Mouse (Mus musculus) kidney, adult 2 months (tissue): ENCODE measurements around the gene Olfr340. TPM values are rescaled to one million over a fixed set of nuclear protein-coding genes. Genes with fewer than 3 reads are reported as not detected.
"Not testable (repeated sequence)": the region's sequence is repeated elsewhere in the genome, so short reads cannot be mapped to it uniquely, and the experiment has no call there.

ENCODE experiments used
- DNase-seq: peaks from one replicate; pipeline ENCODE4 v3.0.0; 2021
- H3K27ac ChIP-seq: fragments of 200-500 bp; 2 replicates; pipeline ENCODE4 v1.5.1; 2012; ENCODE audit warnings: low read depth, low read length, control low read depth, inconsistent platforms; ENCODE audit not compliant: insufficient read depth
- H3K27me3 ChIP-seq: fragments of 200-500 bp; replicated peaks from 2 replicates; pipeline ENCODE4 v1.6.1; 2012; ENCODE audit warnings: mild to moderate bottlenecking, moderate library complexity, low read length, inconsistent platforms; ENCODE audit not compliant: control insufficient read depth, insufficient read depth
- H3K36me3 ChIP-seq: fragments of 200-500 bp; 2 replicates; pipeline ENCODE4 v1.6.1; 2012; ENCODE audit warnings: mild to moderate bottlenecking, moderate library complexity, low read length, inconsistent platforms; ENCODE audit not compliant: control insufficient read depth, insufficient read depth
- H3K4me1 ChIP-seq: fragments of 200-500 bp; 2 replicates; pipeline ENCODE4 v1.6.1; 2011; ENCODE audit warnings: low read length; ENCODE audit not compliant: control insufficient read depth, insufficient read depth
- H3K4me3 ChIP-seq: fragments of 200-500 bp; 2 replicates; pipeline ENCODE4 v1.5.1; 2011; ENCODE audit warnings: mild to moderate bottlenecking, low read depth, low read length, control low read depth; ENCODE audit not compliant: insufficient read depth
- CTCF ChIP-seq: fragments of 200-500 bp; conservative IDR thresholded peaks from 2 replicates; pipeline ENCODE4 v1.5.1; 2011; ENCODE audit warnings: low read depth, mild to moderate bottlenecking, control low read depth, low read length, moderate library complexity, mixed read lengths; ENCODE audit not compliant: insufficient read depth, insufficient read length
- POLR2A ChIP-seq: fragments of 200-500 bp; IDR thresholded peaks from one replicate; pipeline ENCODE4 v1.6.1; 2011; ENCODE audit warnings: low read depth, low read length, control low read depth
- WGBS: fragments of 180-500 bp; shearing (Covaris S2); methylation state at CpG from one replicate; pipeline ENCODE4 v1.1.7; 2018; 5-methylcytosine and 5-hydroxymethylcytosine counted together
- polyA plus RNA-seq: library from polyadenylated mRNA; depleted of rRNA; stranded (reverse); fragments of >200 nt; gene quantifications from 2 replicates; pipeline ENCODE4 v1.2.3, GENCODE M21; 2012; rRNA removed

Gene Olfr340
- not detected in 2 replicates for polyA plus RNA-seq

DNA sequence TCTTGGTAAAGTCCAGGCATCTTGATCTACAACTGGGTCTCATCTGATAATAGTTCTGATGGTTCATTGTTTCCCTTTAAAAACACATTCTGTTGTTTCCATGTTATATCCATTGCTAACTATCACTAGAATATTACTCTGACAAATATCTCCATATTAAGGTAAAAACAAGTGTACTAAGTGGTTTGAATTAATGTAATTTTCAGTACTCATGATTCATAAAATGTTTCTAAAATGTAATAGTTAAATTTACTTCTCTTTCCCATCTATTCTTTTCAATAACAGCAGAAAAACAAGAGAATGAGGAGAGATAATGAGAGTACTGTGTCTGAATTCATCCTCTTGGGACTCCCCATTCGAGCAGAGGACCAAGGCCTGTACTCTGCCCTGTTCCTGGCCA lies at the start of gene Olfr340:
Olfr340 (plus strand) TSS at position 301 of the 400 bp plus-strand sequence.
- Histone ChIP-seq H3K27ac (no peak within 1 kb of the TSS), H3K36me3 (no peaks in the 10 kb centered on the region), H3K27me3 (no peaks in the 10 kb centered on the region), H3K4me1 (no peaks in the 10 kb centered on the region), H3K4me3 (no peak within 1 kb of the TSS)
- DNase-seq = no peak
- 53% methylated on average over 1 of the region's 1 CpGs for WGBS
- TF ChIP-seq POLR2A = no peak
- no peak for TF ChIP-seq CTCF

DNA sequence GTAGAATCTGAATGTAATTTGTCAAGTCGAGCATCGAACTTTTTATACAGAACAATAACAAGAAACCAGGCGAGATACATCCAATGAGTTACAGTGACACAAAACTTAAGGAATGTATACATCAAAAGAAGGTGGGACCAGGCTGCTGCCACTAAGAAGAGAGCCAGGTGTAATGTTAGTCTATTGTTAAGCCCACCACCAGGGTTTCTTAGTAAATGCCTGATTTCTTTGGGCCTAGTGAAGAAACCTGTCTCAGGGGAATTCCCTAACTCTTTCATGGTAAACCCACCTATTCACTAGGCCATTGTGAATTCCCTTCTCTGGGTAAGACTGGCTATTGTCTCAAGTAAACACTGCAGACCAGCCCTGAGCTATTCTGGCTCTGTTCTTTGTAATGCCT lies 37.2 kb upstream of the Olfr340 start:
- WGBS = 81% methylated on average over 3 of the region's 3 CpGs
- not testable (repeated sequence) for DNase-seq, H3K4me1 ChIP-seq

DNA sequence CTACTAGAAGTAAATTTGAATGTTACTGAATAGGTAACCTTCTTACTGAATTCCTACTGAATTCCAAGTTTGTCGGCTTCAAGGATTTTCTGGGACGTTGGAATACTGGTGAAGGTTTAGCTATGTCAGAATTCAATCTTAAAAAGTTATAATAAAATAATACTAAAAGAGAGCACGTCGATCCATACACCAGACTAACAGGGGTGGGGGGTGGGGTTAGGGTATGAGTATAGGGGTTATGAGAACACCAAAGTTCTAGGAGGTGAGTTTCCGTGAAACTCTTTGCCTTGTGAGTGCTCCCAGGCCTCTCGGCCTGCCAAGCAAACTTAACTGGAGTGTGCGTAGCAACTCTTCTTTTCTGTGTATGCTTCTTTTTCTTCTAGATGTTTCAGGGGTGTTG lies 36.8 kb upstream of the Olfr340 start:
- not testable (repeated sequence) for H3K27ac ChIP-seq, H3K36me3 ChIP-seq, DNase-seq, H3K27me3 ChIP-seq, H3K4me3 ChIP-seq, H3K4me1 ChIP-seq
- 85% methylated on average over 7 of the region's 7 CpGs for WGBS

More for the DNA sequence above, 37.2 kb upstream of the Olfr340 start:
- H3K27me3 ChIP-seq, H3K36me3 ChIP-seq, H3K4me3 ChIP-seq, H3K27ac ChIP-seq: not testable (repeated sequence)

DNA sequence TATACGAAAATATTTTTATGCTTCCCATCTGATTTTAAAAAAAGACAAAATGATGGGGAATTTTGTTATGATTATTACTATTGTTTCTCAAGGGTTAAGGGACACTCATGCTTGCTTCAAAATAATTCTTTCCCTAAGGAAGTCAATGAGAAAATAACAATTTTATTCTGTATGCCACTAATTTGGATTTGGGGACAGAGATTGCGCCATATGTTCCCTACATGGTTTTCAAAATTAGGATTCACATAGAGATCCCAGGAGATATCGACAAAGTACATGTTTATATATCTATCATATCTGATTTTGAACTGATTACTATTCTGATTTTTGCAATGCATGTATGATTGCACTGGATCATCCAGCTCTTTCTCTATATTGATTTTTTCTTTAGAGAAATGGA lies 33.7 kb upstream of the Olfr340 start, which contains the start of gene Olfr339:
Olfr339 (plus strand) TSS at position 301 of the 400 bp plus-strand sequence.
- Histone ChIP-seq H3K27me3 (no peaks in the 10 kb centered on the region), H3K27ac (no peak within 1 kb of the TSS), H3K4me3 (no peak within 1 kb of the TSS), H3K4me1 (no peaks in the 10 kb centered on the region), H3K36me3 (no peaks in the 10 kb centered on the region)
- TF ChIP-seq CTCF = no peak
- TF ChIP-seq POLR2A = no peak
- no peak for DNase-seq
- 81% methylated on average over 3 of the region's 3 CpGs for WGBS

DNA sequence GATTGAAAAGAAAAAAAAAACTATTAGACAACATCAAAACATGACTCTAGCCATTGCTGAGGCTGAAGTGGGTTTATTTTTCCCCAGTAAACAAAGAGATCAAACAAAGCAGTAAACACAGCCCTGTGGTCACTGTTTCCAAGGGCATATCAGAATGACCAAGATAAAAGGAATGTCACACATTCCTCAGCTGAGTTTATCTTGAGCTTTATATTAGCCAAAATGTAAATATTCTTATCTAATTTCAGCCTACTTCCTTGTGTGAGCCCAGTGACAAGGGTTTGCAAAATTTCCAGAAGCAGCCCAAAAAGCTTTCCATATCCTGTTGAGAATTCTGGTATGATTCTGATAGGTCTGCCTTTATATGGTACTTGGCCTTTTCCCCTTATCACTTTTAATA lies 21.2 kb downstream of the Olfr340 start:
- no peak for TF ChIP-seq POLR2A
- TF ChIP-seq CTCF = no peak
- Histone ChIP-seq H3K4me3 (no peak overlapping the region), H3K36me3 (no peaks in the 10 kb centered on the region), H3K27me3 (no peaks in the 10 kb centered on the region), H3K27ac (no peak overlapping the region), H3K4me1 (no peaks in the 10 kb centered on the region)
- no peak for DNase-seq

DNA sequence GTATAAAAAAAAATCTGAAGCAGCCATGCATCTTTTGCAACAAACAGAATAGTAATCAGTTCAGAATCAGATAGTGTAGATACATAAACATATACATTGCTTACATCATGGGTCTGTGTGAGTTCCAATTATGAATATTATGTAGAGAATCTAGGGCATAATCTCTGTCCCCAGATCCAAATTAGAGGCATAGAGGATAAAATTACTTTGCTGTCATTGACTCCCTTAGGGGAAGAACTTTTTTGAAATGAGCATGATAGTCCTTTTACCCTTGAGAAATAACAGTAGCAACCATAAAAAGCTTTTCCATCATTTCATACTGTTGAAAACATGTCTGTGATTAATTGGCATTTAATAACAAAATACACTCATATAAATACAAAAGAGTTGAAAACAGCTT lies 30.0 kb downstream of the Olfr340 start, which contains the start of gene Olfr341:
Olfr341 (minus strand) TSS at position 101 of the 400 bp plus-strand sequence.
- TF ChIP-seq POLR2A (no peak), CTCF (no peak)

More for the DNA sequence above, 30.0 kb downstream of the Olfr340 start, which contains the start of gene Olfr341:
- no peak for DNase-seq
- no peaks in the 10 kb centered on the region for H3K36me3 ChIP-seq
- no peaks in the 10 kb centered on the region for H3K27me3 ChIP-seq
- no peaks in the 10 kb centered on the region for H3K4me1 ChIP-seq
- no peak within 1 kb of the TSS for H3K4me3 ChIP-seq
- H3K27ac ChIP-seq = no peak within 1 kb of the TSS

Other genes with a start within 250 kb of the Olfr340 start
- gene Ptgs1, start 222.2 kb upstream of the Olfr340 start, polyA plus RNA-seq = 25.6 and 28.2 TPM in 2 replicates
- gene Olfr338, start 79.1 kb upstream of the Olfr340 start, polyA plus RNA-seq = not detected in 2 replicates
- not detected in 2 replicates for gene Olfr339, start 33.6 kb upstream of the Olfr340 start, polyA plus RNA-seq
- not detected in 2 replicates for gene Olfr341, start 29.9 kb downstream of the Olfr340 start, polyA plus RNA-seq
- gene Olfr342, start 72.4 kb downstream of the Olfr340 start, polyA plus RNA-seq = not detected in 2 replicates
- gene Olfr344, start 114.1 kb downstream of the Olfr340 start, polyA plus RNA-seq = not detected in 2 replicates
- not detected in 2 replicates for gene Olfr345, start 187.5 kb downstream of the Olfr340 start, polyA plus RNA-seq
- gene Olfr346, start 233.2 kb downstream of the Olfr340 start, polyA plus RNA-seq = not detected in 2 replicates